Mouse (Mus musculus) large intestine, adult 2 months (tissue): Measurements from ENCODE around the gene L3hypdh. TPM values are rescaled to one million over a fixed set of nuclear protein-coding genes. Genes with fewer than 3 reads are reported as not detected.
"Not testable (repeated sequence)": the region's sequence is repeated elsewhere in the genome, so short reads cannot be mapped to it uniquely, and the experiment has no call there.

Source experiments
- DNase-seq: peaks from one replicate; pipeline ENCODE4 v3.0.0-alpha.2; 2012; ENCODE audit warnings: low read depth, low spot score
- WGBS: fragments of 180-500 bp; shearing (Covaris S2); methylation state at CpG from one replicate; pipeline ENCODE4 v1.1.7; 2018; 5-methylcytosine and 5-hydroxymethylcytosine counted together
- polyA plus RNA-seq: library from polyadenylated mRNA; depleted of rRNA; stranded (reverse); fragments of >200 nt; gene quantifications from 2 replicates; pipeline ENCODE4 v1.2.3, GENCODE M21; 2012

The L3hypdh gene
- polyA plus RNA-seq, 1 experiment = 2.1 TPM

GRCm38 (mm10) chr12:72069626-72070326 lies 15.5 kb downstream of the L3hypdh start:
- 16% methylated on average over 40 of the region's 40 CpGs for WGBS

GRCm38 (mm10) chr12:72057780-72058179 lies 27.5 kb downstream of the L3hypdh start:
- 66% methylated on average over 1 of the region's 1 CpGs for WGBS
- no peak for DNase-seq

More at GRCm38 (mm10) chr12:72069626-72070326, 15.5 kb downstream of the L3hypdh start:
- no peak for DNase-seq

- 24% methylated on average over 6 of the region's 6 CpGs for WGBS
These were observed 31.4 kb downstream of the L3hypdh start for GRCm38 (mm10) chr12:72053851-72054250.

GRCm38 (mm10) chr12:72053303-72053702 lies 31.9 kb downstream of the L3hypdh start:
- no peak for DNase-seq
- 30% methylated on average over 6 of the region's 6 CpGs for WGBS

More at GRCm38 (mm10) chr12:72053851-72054250, 31.4 kb downstream of the L3hypdh start:
- no peak for DNase-seq

GRCm38 (mm10) chr12:72052571-72052970 lies 32.7 kb downstream of the L3hypdh start:
- DNase-seq = no peak
- WGBS = 81% methylated on average over 6 of the region's 6 CpGs

- DNase-seq = no peak
- WGBS = 90% methylated on average over 4 of the region's 4 CpGs
These were observed 34.4 kb downstream of the L3hypdh start for GRCm38 (mm10) chr12:72050821-72051220.

GRCm38 (mm10) chr12:72050156-72050555 lies 35.1 kb downstream of the L3hypdh start:
- 85% methylated on average over 5 of the region's 5 CpGs for WGBS
- DNase-seq = not testable (repeated sequence)

- no peak for DNase-seq
- WGBS = 0% methylated on average over 2 of the region's 2 CpGs
These were observed 37.7 kb downstream of the L3hypdh start for GRCm38 (mm10) chr12:72047513-72047912.

GRCm38 (mm10) chr12:72041238-72041637 lies 44.0 kb downstream of the L3hypdh start:
- 88% methylated on average over 3 of the region's 3 CpGs for WGBS
- DNase-seq = no peak

GRCm38 (mm10) chr12:72039501-72039900 lies 45.7 kb downstream of the L3hypdh start:
- no peak for DNase-seq
- 75% methylated on average over 8 of the region's 8 CpGs for WGBS

- 90% methylated on average over 2 of the region's 2 CpGs for WGBS
- no peak for DNase-seq
These were observed 46.4 kb downstream of the L3hypdh start for GRCm38 (mm10) chr12:72038866-72039265.

- 82% methylated on average over 6 of the region's 6 CpGs for WGBS
These were observed 48.2 kb downstream of the L3hypdh start for GRCm38 (mm10) chr12:72037049-72037448.

GRCm38 (mm10) chr12:72036097-72036661 lies 49.1 kb downstream of the L3hypdh start:
- WGBS = 42% methylated on average over 9 of the region's 9 CpGs
- no peak for DNase-seq

More at GRCm38 (mm10) chr12:72037049-72037448, 48.2 kb downstream of the L3hypdh start:
- DNase-seq = no peak

GRCm38 (mm10) chr12:72031794-72032193 lies 53.4 kb downstream of the L3hypdh start:
- no peak for DNase-seq
- WGBS = 81% methylated on average over 6 of the region's 6 CpGs

GRCm38 (mm10) chr12:72031171-72031570 lies 54.1 kb downstream of the L3hypdh start:
- 88% methylated on average over 5 of the region's 5 CpGs for WGBS
- no peak for DNase-seq

GRCm38 (mm10) chr12:72025275-72025795 lies 59.9 kb downstream of the L3hypdh start:
- WGBS = 76% methylated on average over 6 of the region's 6 CpGs

GRCm38 (mm10) chr12:72023572-72023971 lies 61.7 kb downstream of the L3hypdh start:
- DNase-seq = no peak
- 96% methylated on average over 5 of the region's 5 CpGs for whole genome bisulfite sequencing

More at GRCm38 (mm10) chr12:72025275-72025795, 59.9 kb downstream of the L3hypdh start:
- DNase-seq = no peak
